Mouse (Mus musculus): ENCODE measurements around the gene Sh3gl1.

The Sh3gl1 gene

DNA sequence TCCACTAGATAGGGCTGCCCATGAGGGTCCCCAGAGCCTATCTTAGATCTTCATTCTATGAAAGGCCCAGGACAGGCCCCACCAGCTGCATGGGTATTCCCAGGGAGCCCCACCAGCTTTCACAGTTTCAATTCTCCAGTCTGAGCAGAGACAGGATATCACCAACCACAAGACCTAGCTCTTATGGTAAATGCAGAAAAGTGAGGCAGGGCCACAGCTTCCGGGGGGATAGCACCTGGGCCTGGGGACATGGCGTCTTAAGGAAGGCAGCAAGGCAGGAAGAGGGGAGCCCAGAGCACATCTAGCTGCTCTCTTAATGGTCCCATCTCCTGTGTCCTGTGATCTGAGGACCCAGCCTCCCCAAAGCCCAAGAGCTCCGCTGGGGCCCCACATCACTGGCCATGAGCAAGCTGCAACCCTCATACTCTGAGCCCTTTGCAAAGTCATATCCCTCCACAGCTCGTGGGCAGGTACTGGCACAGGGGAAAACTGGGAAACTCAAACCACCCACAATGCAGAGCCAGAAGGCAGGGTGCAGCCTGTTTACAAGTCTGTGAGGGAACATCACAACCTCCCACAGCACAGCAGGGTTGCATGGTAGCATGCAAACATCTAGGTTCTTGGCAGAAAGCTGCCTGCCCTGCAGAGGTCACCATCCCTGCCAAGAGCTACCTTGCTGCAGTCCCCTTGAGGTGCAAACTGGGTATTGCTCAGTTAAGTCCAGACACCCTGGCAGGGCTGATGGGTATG, 15.1 kb downstream of the Sh3gl1 start:
- peak in 1 of 2 experiments; percentile 84 for DNase-seq (ENCODE audit: low spot score in 2 of 2)

DNA sequence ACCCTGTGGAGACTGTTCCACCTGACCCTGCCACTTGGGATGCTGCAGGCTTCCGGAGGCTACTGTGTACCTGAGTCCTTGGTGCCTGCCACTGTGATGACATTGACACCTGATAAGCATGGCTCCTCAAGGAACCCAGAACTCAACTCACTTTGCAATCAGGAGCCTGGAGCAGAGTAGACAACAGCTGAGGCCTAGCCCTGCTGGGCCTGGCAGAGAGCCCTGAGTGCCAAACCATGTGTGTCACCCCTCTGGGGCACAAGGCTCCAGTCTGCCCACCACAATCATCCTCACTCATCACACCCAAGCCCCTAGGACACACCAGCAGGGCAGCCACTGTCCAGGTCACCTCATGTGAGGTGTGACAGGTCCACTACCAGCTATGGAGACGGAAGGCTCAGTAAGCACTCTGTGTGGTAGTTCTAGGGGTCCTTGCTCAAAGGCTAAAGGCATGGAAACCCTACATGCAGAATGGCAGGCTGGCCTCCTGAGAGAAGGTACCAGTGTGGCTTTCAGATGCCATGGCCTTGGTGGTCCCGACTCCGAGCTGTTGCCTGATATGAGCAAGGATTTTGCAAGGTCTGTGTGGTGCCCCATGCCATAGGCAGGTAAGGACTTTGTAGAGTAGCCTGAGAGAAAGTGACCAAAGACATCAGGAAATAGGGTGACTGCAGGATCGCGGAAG, 15.9 kb downstream of the Sh3gl1 start:
- no peak for DNase-seq (ENCODE audit: low spot score in 2 of 2)

DNA sequence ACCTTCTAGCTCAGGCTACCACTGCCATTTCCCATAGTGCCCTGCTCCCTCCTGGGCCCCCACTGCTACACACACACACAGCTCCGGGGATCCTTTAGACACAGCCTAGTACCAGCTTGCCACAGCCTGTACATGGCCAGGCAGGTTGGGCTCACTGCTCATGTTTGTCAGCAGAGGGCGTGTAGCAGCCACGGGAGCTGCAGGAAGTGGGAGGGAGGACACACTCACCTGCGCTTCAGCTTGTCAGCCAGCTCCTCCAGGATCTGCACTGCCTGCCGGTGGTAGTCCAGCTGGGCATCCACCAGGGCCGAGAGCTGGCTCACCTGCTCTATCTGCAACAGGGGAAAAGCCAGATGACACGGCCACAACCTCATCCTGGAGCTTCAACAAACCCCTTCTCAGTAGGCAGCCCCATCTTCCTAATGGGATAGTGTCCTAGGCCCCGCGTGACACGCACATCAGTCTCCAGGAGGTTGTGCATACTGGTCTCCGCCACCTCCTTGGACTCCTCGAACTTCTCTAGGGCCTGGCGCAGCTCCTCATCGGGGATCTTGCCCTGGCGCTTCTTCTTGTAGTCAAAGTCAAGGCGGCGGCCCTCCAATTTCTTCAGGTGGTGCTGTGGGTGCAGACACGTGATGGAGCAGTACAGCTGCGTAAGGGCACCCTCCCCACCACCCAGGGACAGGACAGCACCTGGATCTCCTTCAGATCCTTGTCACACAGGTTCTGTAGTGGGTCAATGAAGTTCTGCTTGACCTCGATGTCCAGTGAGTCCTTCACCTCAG, 17.9 kb downstream of the Sh3gl1 start:
- peak in 1 of 2 experiments; percentile 73 for DNase-seq (ENCODE audit: low spot score in 2 of 2)

DNA sequence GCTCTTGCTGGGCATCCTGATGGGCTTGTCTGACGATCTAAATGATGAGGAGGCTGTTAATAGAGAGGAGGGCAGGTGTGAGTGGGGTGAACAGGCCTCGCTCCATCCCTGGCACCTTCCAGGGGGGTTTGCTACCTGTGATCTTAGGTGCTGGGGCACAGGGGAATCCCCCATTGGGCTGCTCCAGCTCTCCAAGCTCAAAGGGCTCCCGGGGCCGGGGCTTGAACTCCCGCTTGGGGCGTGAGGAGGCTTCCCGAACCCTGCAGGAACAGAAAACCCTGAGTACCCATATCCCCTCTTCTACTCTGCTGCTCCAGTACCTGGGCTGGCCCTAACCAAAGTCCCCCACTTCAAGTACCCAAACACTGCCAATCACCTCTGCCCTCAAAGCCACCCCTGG, 18.6 kb downstream of the Sh3gl1 start:
- no peak for DNase-seq (ENCODE audit: low spot score in 2 of 2)

DNA sequence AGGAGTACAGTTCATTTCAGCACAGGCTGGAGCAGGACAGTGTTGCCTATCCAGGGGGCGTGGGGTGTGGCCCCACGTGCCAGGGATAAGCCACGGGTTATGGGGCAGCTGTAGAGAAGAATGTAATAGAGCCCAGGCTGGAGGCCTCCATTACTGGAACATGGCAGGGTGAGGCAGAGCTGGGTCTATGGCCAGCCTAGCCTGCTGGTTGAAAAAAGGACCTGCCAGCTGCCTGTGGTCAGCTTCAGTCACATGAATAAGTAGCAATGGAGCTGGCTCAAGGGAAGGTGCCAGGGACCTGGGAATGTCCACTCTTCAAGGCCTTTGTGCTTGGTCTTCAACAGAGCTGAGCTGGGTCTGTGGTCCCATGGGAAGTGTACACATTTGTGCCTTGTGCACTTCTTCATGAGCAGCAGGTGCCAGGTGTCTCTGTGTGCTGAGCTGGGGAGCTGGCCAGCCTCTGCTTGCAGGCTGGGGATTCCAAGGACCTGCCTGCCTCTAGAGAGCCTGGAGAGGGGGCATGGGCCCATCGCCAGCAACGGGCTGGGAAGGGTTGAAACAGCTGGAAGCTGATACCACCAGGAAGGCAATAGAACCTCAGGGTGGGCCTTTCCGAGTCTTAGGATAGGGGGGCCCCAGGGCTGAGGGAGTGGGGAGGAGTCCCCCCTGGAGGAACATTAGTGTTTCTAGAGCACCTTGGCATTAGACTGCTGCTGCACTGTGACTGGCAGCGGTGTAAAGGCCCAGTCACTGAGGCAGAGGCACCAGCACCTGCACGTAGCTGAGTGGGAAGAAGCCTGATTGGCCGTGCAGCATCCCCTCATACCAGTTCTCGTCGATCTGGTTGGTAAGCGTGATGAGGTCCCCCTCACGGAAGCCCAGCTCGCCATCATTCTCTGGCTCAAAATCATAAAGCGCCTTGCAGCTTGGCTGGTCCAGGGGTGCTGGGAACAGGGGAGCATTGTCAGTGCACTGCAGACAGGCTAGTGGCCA, 19.3 kb downstream of the Sh3gl1 start:
- DNase-seq (ENCODE audit: low spot score in 2 of 2), result no peak

DNA sequence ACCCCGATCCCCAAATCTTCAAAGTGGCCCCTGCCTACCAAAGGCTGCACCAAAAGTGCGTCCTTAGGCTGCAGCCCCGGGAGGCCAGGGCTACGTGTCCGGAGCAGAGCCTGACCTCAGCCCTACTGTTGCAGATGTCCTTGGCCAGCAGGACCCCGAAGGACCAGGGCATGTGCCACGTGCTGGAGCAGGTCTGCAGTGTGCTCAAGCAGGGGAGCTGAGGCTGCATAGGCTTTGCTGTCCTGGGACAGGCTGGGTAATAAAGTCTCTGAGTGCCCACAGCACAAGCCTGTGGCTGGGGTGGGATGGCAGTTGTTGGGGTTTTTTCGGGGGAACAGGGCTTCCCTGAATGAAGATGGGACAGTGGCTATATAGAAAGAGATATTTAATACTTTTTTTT, 20.1 kb downstream of the Sh3gl1 start:
- no peak for DNase-seq (ENCODE audit: low spot score in 2 of 2)

DNA sequence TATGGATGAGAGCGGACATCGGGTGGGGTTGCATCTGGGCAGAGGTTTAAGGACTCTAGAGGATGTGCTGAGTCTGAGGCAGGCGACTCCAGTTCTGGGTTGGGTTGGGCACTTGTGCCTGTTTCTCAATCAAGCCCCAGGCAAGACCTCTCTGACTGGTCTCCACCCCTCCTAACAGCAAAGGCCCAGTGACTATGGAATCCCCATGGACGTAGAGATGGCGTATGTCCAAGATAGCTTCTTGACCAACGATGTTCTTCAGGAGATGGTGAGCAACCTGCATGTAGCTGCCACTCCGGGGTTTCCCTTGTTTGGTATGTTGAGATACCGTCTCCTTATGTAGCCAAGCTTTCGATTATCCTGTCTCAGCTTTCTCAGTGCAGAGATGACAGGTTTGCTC, 21.1 kb downstream of the Sh3gl1 start:
- no peak for DNase-seq (ENCODE audit: low spot score in 2 of 2)

DNA sequence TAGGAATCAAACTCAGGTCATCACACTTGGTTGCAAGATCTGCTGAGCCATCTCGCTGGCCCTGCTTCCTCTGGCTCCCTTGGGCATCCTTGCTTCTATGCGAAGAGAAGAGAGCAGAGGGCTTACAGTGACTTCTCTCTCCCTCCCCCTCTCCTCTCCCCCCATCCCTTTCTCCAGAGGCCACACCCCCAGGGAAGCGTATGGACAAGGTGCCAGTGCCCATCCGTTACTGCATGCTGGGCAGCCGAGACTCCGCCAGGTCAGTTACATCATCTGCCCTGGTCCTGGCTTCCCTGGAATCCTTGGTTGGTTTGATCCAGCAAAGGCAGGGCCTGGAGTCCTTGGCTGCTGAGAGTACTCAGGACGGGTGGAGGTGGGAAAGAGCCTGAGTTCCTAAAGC, 25.0 kb downstream of the Sh3gl1 start:
- DNase-seq (ENCODE audit: low spot score in 2 of 2), result no peak

DNA sequence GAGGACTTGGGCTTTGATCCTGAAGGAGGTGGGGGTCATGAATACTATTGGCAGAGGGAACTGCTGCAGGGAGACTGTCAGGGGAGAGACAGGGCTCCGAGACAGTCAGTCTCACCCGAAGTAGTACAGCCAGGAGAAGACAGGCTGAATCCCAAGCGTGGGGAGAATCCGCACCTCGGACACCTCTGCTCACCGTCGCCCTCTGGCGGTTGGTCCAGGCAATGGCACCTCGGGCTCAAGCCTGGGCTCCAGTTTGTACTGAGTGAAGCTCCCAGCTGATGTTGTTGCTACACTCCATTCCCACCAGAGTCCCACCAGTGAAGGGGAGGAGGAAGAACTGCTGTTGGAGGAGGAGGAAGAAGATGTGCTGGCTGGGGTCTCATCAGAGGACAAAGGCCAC, 25.8 kb downstream of the Sh3gl1 start:
- DNase-seq (ENCODE audit: low spot score in 2 of 2), result peak in 1 of 2 experiments; percentile 76

DNA sequence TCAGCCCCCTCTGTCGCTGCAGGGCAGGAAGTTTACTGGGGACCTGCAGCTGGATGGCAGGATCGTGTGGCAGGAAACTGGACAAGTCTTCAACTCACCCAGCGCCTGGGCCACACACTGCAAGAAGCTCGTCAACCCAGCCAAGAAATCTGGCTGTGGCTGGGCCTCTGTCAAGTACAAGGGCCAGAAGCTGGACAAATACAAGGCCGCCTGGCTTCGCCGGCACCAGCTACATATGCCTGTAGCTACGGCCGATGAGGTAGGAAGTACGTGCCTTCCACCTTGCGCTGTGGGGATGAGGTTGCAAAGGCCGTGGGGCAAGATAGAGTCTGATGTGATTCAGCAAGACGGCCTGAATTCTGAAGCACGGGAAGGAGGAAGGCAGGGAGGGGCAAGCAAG, 26.2 kb downstream of the Sh3gl1 start:
- DNase-seq (ENCODE audit: low spot score in 2 of 2), result no peak

DNA sequence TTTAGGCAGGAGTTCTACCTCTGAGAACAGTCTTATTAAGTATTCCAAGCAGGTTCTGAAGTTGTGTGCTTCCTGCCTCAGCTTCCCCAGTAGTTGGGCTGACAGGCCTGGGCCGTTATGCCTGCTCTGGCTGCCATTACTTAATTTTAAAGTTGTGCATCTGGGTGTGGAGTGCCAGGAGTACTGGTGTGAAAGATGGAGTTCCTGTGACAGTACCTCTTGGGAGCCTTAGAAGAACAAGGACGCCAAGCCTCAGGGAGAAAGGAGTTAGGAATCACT, 26.5 kb downstream of the Sh3gl1 start:
- no peak for DNase-seq (ENCODE audit: low spot score in 2 of 2)

DNA sequence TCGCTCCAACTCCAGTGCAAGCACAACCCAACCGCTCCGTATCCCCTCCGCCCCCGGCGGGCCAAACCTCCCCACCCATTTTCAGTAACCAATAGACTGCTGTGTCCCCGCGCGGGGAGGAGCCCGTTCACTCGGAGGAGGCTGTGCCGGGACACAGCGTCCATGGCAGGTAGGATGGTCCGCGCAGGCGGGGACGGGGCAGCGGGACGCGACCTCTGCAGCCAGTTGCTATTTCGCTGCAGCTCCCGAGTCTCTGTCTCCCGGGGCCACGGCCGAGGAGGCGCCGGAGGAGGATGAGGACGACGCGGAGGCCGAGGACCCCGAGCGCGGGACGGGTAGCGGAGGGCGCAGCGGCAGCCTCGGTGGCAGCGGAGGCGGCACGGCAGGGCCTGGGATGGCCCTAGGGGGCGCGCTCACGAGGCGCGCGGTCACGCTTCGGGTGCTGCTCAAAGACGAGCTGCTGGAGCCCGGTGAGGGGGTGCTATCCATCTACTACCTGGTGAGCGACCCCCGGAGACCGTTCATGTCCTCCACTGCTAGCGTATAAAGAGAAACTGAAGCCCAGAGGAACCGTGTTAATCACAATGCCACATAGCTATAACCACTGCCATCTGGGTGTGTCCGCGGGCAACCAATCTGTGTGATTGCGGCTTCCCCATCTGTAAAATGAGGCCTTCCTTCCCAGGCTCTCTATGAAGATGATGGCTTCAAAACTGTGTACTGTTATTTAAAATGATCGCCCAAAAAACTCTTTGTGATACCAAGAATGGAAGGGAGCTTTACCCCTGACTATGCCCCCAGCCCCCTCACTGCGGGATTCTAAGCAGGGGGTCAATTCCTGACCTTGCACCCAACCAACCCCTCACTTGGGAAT, 27.1 kb downstream of the Sh3gl1 start:
- peak; percentile 75 to 88 for DNase-seq (ENCODE audit: low spot score in 2 of 2)

DNA sequence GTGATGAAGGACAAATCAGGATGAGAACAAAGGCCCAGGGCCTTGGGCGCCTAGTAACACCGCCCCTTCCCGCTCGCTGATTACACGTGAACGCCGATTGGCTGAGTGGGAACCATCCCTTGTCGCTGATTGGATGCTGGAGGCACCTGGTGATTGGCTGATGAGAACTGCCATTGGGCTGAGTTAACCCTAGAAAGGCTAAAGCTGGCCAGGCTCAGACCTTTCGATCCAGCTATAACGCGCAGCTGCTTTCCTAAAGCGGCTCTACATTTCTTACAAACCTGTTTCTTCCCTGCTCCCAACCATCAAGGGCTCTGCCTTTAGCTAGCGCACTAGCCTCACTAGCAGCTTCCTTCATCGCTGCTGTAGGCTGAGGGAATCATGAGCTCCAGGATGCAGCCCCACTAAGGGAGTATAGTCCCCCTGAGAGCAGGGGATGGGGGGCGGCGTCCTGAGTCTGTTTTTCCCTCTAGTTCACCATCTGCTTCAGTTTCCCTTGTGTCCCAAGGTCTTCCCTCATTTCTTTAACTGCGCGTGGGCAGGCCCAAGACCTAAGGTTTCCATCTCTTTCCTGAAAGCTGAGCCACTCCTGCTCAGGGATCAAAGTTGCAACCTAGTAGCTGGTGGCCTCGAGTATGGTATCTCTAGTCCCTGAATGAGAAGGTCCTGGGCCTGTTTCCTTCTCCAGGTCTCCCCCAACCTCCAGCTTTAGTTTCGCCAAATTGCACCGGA, 27.9 kb downstream of the Sh3gl1 start:
- peak; percentile 88 to 97 for DNase-seq (ENCODE audit: low spot score in 2 of 2)

DNA sequence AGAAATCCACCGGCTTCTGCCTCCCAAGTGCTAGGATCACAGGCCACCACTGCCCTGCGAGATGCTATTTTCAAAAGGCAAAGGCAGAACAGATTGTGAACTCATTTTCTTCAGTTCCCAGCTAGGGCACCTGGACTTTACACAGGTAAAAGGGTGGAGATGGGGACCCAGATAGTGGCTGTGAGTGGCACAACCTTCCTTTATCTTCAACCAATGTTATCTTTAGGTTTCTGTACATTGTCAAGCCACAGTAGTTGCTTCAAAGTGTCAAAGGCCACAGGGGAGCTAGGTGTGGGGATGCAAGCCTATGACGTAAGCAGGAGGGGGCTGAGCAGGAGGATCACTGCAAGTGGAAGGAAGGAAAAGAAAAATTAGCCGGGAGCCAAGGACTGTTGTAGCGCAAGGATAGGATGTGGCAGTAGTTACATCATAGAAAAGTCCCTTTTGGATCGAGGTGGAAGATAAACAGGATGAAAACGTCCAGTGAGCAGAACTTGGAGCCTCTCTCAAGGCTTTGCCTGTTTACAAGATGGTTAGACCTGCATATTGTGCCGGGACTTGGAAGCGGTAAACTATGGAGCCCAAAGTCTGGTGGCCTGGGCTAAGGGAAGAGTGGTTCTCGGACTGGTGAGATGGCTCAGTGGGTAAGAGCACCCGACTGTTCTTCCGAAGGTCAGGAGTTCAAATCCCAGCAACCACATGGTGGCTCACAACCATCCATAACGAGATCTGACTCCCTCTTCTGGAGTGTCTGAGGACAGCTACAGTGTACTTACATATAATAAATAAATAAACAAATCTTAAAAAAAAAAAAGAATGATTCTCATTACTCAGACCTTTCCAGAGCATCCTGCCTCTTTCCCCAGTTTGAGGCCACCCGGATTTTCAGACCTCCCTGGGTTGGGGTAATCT, 28.7 kb downstream of the Sh3gl1 start:
- DNase-seq (ENCODE audit: low spot score in 2 of 2), result no peak

DNA sequence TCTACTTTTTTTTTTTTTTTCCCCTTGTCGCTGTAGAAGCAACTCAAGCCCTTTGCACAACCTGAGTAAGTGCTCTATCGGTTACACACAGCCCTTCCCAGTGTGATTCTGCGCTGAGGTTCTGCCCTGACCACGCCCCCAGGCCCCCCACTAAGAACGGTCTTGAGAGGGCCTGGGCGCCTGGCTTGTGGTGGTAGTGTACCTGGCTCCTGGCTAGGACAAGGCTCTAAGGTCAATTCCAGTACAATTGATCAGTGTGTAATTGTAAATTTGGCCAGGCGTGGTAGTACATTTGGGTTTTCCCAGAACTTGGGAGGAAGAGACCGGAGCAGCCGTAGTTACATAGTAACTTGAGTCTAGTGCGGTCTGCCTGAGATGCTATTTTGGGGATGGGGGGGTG, 29.5 kb downstream of the Sh3gl1 start:
- no peak for DNase-seq (ENCODE audit: low spot score in 2 of 2)

DNA sequence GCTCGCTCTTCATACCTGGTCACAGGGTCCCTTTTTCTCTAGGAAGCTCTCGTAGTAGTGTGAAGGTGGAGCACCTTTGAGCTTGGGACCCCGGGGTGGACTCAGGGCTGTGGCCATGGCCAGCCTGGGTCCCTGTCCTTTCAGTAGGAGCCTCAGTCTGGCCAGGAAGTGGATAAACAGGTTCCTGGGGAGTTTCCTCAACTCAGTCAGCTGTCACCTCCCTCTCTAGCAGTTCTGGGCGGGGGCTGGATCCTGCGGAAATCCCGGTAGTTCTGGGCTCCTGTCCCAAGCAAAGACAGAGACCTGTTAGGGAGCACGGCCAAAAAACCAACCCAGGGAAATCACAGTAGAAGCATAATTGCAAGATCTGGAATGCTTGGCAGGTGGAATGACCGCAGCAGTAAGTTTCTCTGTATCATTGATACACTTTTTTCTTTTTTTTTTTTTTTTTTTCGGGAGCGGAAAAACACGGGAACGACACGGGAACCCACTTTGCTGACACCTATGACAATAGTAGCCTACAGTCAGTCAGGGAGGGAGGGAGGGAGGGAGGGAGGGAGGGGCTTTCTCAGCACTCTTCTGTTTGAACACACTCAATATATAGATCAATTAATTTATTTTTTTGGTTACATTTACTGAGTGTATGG, 30.9 kb downstream of the Sh3gl1 start, which contains the start of the genes Stap2 and Mpnd:
TSS of gene Stap2 (minus strand) at position 170 of the 647 bp plus-strand sequence.
TSS of gene Mpnd (plus strand) at position 297 of the 647 bp plus-strand sequence.
- DNase-seq (ENCODE audit: low spot score in 2 of 2), result no peak

DNA sequence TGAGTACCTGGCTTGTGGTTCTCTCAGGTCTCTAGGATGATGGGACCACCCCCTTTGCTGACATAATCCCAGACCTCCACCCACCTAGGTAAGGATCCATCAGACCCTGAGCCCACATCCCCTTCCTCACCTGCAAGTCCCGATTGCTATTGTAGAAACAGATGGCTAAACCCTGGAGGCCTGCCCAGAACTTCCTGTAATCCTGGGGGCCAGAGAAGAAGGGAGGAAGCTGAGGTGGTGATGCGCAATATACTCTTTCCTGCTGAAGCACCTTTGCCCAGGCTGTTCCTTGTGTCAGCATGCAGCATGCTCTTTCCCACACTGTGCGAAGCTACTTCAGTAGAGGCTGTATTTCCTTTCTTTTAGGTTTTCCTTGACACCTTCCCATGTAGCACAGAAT, 33.4 kb downstream of the Sh3gl1 start:
- DNase-seq (ENCODE audit: low spot score in 2 of 2), result no peak

DNA sequence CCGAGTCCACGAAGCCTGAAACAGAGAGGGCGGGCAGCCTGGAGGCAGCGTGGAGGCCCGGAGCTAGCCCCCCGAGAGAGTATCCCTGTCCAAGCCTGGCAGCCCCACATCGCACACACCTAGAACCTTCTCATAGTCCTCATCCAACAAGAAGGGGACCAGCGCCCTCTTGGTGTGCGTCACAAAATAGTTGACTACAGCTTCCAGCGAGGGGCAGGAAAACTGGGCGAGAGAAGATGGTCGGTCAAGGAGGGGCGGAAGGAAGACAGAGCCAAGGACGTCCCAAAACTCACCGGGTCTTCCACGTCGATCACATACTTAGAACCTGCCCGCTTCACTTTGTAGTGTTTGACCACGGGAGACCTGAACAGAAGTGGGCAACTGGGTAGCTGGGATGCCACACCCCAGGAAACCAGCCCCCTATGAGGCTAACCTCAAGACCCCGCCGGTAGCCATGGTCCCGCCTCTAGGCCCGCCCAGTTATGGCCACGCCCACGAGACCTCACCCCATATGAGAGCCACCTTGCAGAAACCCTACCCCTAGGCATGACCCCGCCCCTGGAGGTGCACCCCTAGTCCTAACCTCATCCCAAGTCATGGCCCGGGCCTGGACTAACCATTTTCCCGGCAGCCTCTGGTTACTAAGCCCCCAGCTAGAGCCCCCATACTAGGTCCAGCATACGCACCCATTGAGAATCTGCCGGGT, 36.5 kb downstream of the Sh3gl1 start:
- no peak for DNase-seq (ENCODE audit: low spot score in 2 of 2)
